Mouse (Mus musculus) mesoderm, embryonic 11.5 days (tissue): ENCODE results near the gene Cpt1c.

Experiments
- DNase-seq: peaks from one replicate; pipeline ENCODE4 v3.0.0-alpha.2; 2012; ENCODE audit warnings: low read depth, low spot score

The Cpt1c gene

GRCm38 (mm10) chr7:44918219-44918618 is 56.4 kb downstream of the Cpt1c start:
- DNase-seq, result no peak

GRCm38 (mm10) chr7:44916881-44917280 is 57.8 kb downstream of the Cpt1c start:
- no peak for DNase-seq

GRCm38 (mm10) chr7:44916191-44916590 is 58.5 kb downstream of the Cpt1c start:
- DNase-seq, result no peak

- no peak for DNase-seq
These were observed 59.3 kb downstream of the Cpt1c start for GRCm38 (mm10) chr7:44915314-44915713.

GRCm38 (mm10) chr7:44914396-44914795 is 60.3 kb downstream of the Cpt1c start:
- DNase-seq, result no peak
